Mouse (Mus musculus) monocyte, adult 2 months (primary cell): ENCODE measurements around the gene Serpina3n.
A peak's percentile ranks its signal among the peaks of the same experiment; 100 is the strongest.
"Not testable (repeated sequence)": the region's sequence is repeated elsewhere in the genome, so short reads cannot be mapped to it uniquely, and the experiment has no call there.

Experiments used
- DNase-seq, 2 experiments: peaks; one replicate each; pipeline ENCODE4 v3.0.0; 2022; ENCODE audit warnings: low spot score in 2 of 2, low read depth in 1 of 2

Gene Serpina3n

DNA sequence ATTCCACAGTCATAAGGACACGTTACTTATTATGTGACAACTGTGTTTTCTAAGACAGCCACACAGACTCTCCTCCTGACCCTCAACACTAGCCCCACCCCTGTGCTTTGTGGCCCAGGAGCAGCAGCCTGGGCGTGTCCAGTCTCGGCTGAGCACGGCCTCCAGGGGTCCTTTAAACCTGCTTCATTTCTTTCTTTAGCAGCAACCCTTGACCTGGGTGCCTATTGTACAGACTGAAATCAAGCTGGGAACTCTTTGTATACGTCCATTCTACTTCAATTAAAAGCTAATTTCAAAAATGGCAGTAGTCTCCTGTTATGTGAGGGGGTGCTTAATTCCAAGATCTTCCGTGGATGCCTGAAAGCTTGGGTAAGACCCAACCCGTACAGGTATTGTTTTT is 26.7 kb downstream of the Serpina3n start:
- no peak for DNase-seq

- DNase-seq: no peak
These were observed 27.6 kb downstream of the Serpina3n start for GRCm38 (mm10) chr12:104433951-104434735.

GRCm38 (mm10) chr12:104440087-104440760 is 33.7 kb downstream of the Serpina3n start:
- peak in 1 of 2 experiments; percentile 24 for DNase-seq

- DNase-seq: no peak
These were observed 37.2 kb downstream of the Serpina3n start for GRCm38 (mm10) chr12:104443716-104444115.

DNA sequence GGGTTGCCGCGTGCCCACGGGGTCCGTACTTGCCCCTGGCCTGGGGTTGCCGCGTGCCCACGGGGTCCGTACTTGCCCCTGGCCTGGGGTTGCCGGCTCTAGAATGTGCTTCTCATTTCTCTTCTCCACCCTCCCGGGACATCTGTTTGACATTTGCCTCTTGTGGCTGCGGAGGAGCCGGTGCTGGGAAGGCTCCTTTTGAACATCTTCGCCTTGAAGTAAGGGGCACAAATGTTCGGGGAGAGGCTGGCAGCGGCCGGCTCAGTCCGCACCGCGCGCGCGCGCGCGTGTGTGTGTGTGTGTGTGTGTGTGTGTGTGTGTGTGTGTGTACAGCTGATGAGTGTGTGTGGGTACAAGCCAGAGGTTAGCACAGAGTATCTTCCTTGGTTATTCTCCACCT is 40.5 kb downstream of the Serpina3n start:
- not testable (repeated sequence) for DNase-seq

DNA sequence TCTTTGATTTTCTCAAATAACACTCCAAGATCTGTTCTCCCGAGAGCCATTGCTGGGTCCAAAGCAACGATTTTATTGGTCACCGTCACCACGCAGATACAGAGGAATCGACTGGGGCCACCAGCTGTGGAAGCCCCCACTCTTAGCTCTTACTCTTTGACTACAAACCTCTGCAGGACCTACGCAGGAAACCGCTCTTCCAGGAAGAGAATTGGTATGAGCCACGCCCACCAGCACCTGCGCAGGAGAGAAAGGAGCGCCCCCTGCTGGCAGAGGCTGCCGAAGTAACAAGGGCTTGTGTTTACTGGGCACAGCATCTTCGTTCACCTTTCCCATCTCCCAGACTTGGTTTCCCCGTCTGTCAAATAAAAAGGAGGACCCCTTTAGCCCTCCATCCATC is 41.6 kb downstream of the Serpina3n start:
- no peak for DNase-seq

DNA sequence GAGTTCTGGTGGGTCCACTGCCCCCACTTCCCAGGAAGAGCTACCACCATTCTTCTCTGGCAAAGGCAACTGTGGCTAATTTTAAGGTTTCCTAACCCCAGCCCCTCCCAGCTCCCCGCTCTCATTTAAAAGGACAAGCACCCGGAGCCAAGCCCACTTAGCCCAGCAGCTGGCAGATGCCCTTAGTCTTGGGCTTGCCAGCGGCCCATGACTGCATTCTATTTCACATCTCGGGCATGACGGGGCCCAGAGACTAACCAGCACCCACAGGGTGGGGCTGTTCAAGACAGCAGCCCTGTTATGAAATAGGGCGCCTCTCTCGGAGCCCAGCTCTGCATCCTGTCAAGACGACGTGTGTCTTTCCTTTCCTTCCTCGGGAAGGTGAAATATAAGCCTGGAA is 43.7 kb downstream of the Serpina3n start:
- DNase-seq: no peak

DNA sequence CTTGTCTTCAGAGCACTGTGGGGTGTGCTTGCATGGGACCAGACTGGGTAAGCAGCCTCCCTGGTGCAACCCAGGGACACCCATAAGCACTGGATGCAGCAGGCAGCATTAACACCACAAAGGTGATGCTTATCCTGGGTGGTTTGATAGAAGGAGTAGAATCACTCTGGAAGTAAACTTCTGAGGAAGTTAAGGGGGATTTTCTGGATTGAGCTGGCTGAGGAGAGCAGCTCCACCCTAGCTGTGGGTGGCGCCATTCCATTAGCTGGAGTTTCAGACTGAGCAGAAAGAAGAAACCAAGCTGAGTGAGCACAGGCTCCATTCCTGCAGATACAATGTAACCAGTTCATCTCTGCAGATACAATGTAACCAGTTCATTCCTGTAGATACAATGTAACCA is 46.5 kb downstream of the Serpina3n start:
- DNase-seq: no peak

DNA sequence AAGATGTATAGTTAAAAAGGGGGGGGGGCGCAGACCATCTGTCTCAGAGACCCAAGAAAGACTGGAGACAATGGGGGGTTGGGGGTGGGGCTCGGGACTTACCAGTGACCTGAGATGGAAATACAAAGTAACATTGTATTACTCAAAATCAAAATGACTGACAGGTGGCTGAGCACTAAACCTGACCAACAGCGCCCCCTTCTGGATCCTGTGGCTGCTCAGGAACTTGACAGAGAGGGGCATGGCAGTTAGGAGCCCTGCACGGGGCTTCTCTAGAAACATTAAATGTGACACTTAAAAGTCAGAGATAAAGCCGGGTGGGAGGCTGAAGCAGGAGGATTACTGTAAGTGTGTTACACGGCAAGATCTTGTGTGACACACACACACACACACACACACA is 52.8 kb downstream of the Serpina3n start:
- no peak for DNase-seq

- DNase-seq: no peak
These were observed 54.8 kb downstream of the Serpina3n start for GRCm38 (mm10) chr12:104461372-104461771.
